Comparison of ENCODE assay signal across 15 mouse cellular contexts in the genomic region with DNA sequence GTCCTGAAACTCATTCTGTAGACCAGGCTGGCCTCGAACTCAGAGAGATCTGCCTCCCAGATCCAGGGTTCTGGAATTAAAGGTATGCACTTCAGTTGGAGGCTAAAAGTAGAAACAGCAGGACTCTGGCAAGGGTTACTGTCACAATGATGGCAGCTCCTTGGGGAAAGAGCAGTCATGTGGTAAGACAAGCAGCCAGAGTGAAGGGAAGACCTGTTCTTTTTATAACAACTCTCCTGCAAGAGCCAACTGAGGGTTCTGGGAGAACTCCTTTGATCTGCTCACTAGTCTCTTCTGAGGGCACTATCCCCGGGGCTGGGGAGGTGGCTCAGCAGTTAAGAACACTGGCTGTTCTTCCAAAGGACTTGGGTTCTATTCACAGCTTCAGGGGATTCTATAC.
"Had no signal": no experiment of that assay in that cellular context is flagged by ENCODE, and none has a peak within 500 bp of the region (broad histone marks: within the 10 kb centered on the region; RNA-seq: fewer than 3 reads in every experiment).

No protein-coding gene starts in this region.

- H3K9ac ChIP-seq: kidney, embryonic 15.5 days; limb, embryonic 13.5 days; liver, embryonic 15.5 days; lung, embryonic 14.5 days had no signal

- DNase-seq: kidney, postnatal 14 days; left cerebral cortex, postnatal 4 days; lung, embryonic 14.5 days; lung, postnatal 10 days; lung, postnatal 4 days; right cerebral cortex, adult 18-20 months; right cerebral cortex, postnatal 25 days; thymus, postnatal 4 days had no signal

- H3K9me3 ChIP-seq: kidney, embryonic 15.5 days; limb, embryonic 13.5 days; liver, embryonic 15.5 days; midbrain, embryonic 10.5 days had no signal

- H3K36me3 ChIP-seq: kidney, embryonic 15.5 days; limb, embryonic 13.5 days; liver, embryonic 15.5 days; midbrain, embryonic 10.5 days had no signal

- ATAC-seq: midbrain, embryonic 16.5 days had no signal

- H3K4me2 ChIP-seq: kidney, embryonic 15.5 days; limb, embryonic 13.5 days; liver, embryonic 11.5 days; liver, embryonic 15.5 days; lung, embryonic 14.5 days had no signal

- H3K4me1 ChIP-seq: kidney, embryonic 15.5 days; limb, embryonic 13.5 days; liver, embryonic 15.5 days; midbrain, embryonic 10.5 days had no signal

- H3K27ac ChIP-seq: kidney, embryonic 15.5 days; limb, embryonic 13.5 days; liver, embryonic 15.5 days; midbrain, embryonic 10.5 days; stomach, postnatal 0 days had no signal

- H3K4me3 ChIP-seq: kidney, embryonic 15.5 days; limb, embryonic 13.5 days; liver, embryonic 15.5 days; midbrain, embryonic 10.5 days had no signal
